Mouse (Mus musculus): ENCODE measurements around the gene Mug2.
"Not testable (repeated sequence)": the region's sequence is repeated elsewhere in the genome, so short reads cannot be mapped to it uniquely, and the experiment has no call there.

Mug2 gene

GRCm38 (mm10) chr6:122006461-122006860 is at the start of gene Mug2:
TSS of gene Mug2 (plus strand) at chr6:122006761.
- DNase-seq, result not testable (repeated sequence)

GRCm38 (mm10) chr6:121957803-121958349 is 48.7 kb upstream of the Mug2 start:
- DNase-seq, result not testable (repeated sequence)

- no peak for DNase-seq
Observed at GRCm38 (mm10) chr6:121975701-121976100, 30.9 kb upstream of the Mug2 start.

- DNase-seq, result no peak
Observed at GRCm38 (mm10) chr6:122100904-122101303, 94.3 kb downstream of the Mug2 start.

- DNase-seq, result no peak
Observed at GRCm38 (mm10) chr6:122101671-122102070, 95.1 kb downstream of the Mug2 start.

- DNase-seq, result no peak
Observed at GRCm38 (mm10) chr6:122116963-122117362, 110.4 kb downstream of the Mug2 start.

- no peak for DNase-seq
Observed at GRCm38 (mm10) chr6:122129521-122129920, 123.0 kb downstream of the Mug2 start.

Measured in cerebellum, postnatal 10 days (tissue).